Comparison of ENCODE assay signal across 8 mouse cellular contexts in the genomic region with DNA sequence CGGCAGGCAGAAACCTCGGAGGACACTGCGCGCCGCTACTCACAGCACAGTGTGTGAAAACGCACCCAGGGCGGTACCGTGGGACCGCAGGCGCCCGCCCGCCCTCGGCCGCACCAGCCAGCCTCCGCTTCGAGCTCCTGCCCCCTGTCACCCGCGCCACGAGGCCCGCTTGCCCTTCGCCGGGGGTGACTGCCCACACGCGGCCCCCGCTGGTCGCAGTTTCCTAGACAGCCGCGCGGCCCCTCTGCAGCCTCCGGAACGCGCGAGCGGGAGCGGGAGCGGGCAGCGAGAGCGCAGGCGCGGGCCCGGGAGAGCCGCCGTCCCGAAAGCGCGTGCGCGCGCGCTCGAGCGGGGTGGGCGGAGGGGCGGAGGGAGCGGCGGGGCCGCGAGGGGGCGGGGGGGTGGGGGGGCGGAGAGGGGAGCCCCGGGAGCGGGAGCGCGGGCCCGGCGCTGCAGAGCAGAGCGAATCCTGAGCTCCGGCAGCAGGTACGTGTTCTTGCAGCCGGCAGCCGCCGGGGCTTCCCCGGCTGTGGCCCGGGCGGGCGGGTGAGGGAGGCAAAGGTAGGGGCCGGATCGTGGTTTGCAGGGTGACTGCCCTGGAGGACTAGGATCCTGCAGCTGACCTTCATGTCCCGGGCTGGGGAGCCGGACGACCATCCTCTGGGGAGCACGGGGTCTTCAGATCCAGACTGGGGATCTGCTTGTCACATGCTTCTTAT. TPM values are rescaled to one million over a fixed set of nuclear protein-coding genes. Genes with fewer than 3 reads are reported as not detected.
DNase-seq lines count a peak whose midpoint lies in the region; ATAC-seq and TF ChIP-seq lines count a peak whose summit lies in the region.

A gene (minus strand): TSS at position 330 of the 719 bp plus-strand sequence.
A gene (plus strand): TSS at position 399 of the 719 bp plus-strand sequence.

- peaks cover 10% of the 10 kb centered on the region for H3K4me1 ChIP-seq in hindbrain, embryonic 14.5 days (replicated peaks; ENCODE audit: control insufficient read depth, insufficient read depth, low read length)

- intact Hi-C loops in left cerebral cortex, adult 2 months (cut with DNase I), result loop anchor here (1.0 to 10.0 kb wide), 4 partner anchors 66 to 608 kb away; a partner anchor contains a TSS

- H3K9ac ChIP-seq in hindbrain, embryonic 14.5 days, result peak within 1 kb of the TSS; percentile 82

- peak within 1 kb of the TSS; percentile 81 for H3K27ac ChIP-seq in hindbrain, embryonic 14.5 days
- peak within 1 kb of the TSS; percentile 89 for H3K27ac ChIP-seq in left cerebral cortex, adult 2 months
- no peak within 1 kb of the TSS for H3K27ac ChIP-seq in macrophage

- H3K4me3 ChIP-seq in hindbrain, embryonic 14.5 days (replicated peaks; ENCODE audit: low read length), result peak within 1 kb of the TSS; percentile 75
- H3K4me3 ChIP-seq in left cerebral cortex, adult 2 months, result peak within 1 kb of the TSS; percentile 93
- peak within 1 kb of the TSS; percentile 31 for H3K4me3 ChIP-seq in macrophage (ENCODE audit: inconsistent target)

- no peak for TF ChIP-seq CTCF in left cerebral cortex, adult 2 months (IDR thresholded peaks at IDR 0.05)

- H3K9me3 ChIP-seq in hindbrain, embryonic 14.5 days (ENCODE audit: control insufficient read depth, low read length), result no peaks in the 10 kb centered on the region

- peak within 1 kb of the TSS; percentile 74 for H3K4me2 ChIP-seq in hindbrain, embryonic 14.5 days (replicated peaks)

- under 1% methylated on average over 59 of the region's 82 CpGs for WGBS in hindbrain, embryonic 14.5 days
- 2% methylated on average over 42 of the region's 82 CpGs for WGBS in macrophage (ENCODE audit: missing documents)

- no peaks in the 10 kb centered on the region for H3K79me2 ChIP-seq in macrophage (ENCODE audit: inconsistent target)

- H3K27me3 ChIP-seq in hindbrain, embryonic 14.5 days (ENCODE audit: control insufficient read depth, insufficient read depth, low read length), result 0 out of 2 replicates have a peak, but pooled peaks cover 6% of the 10 kb centered on the region

- peak; percentile 85 for DNase-seq in MN1 (ENCODE audit: low spot score)
- peak; percentile 86 for DNase-seq in cerebellum, adult 9-10 months
- peak; percentile 49 to 62 for DNase-seq in frontal cortex, postnatal 25 days (ENCODE audit: low spot score in 2 of 2)
- DNase-seq in hindbrain, embryonic 14.5 days (ENCODE audit: low spot score), result peak; percentile 92
- DNase-seq in left cerebral cortex, adult 2 months (ENCODE audit: extremely low spot score in 1 of 2, low spot score in 2 of 2), result peak; percentile 82 to 84
- peak; percentile 73 to 78 for DNase-seq in right cerebral cortex, adult 2 months (ENCODE audit: low spot score in 2 of 2)
- peak; percentile 14 for DNase-seq in urinary bladder, postnatal 10 days (ENCODE audit: low spot score)

- ATAC-seq in hindbrain, embryonic 14.5 days (ENCODE audit: low FRiP score), result peak; percentile 88

- no peaks in the 10 kb centered on the region for H3K36me3 ChIP-seq in hindbrain, embryonic 14.5 days (replicated peaks; ENCODE audit: control insufficient read depth, insufficient read depth)
- H3K36me3 ChIP-seq in macrophage (ENCODE audit: inconsistent target), result no peaks in the 10 kb centered on the region

RNA-seq across cellular contexts. Expression of the first gene that starts in this region (rescaled TPM):
- polyA plus RNA-seq in hindbrain, embryonic 14.5 days (2014; fragmentation: Nextera tagmentation; extraction: Ambion mirVana), result 1.7 and 1.8 TPM in 2 replicates
- 1 to 10 TPM; 1.2 to 1.4 TPM for total RNA-seq in left cerebral cortex, adult 2 months (2021)
- total RNA-seq in macrophage (2018; cell fraction: chromatin; rRNA removed), result 10 to 100 TPM in 1 of 26 experiments, 1 to 10 TPM in 24, under 1 TPM in 1; 0.88 to 12.0 (median 3.0) TPM
- 1 to 10 TPM in 3 of 26 experiments, under 1 TPM in 23; 0.37 to 1.7 (median 0.60) TPM for total RNA-seq in macrophage (2018; cell fraction: cytosol; rRNA removed)
- total RNA-seq in macrophage (2018; cell fraction: nucleus; rRNA removed), result 10 to 100 TPM in 2 of 26 experiments, 1 to 10 TPM in 24; 1.4 to 15.3 (median 3.5) TPM
- polyA plus RNA-seq in macrophage (2018), result 0.30 to 1.0 TPM (median 0.40 TPM) in 3 replicates

RNA-seq across cellular contexts. Expression of the second gene that starts in this region (rescaled TPM):
- 2.2 and 2.9 TPM in 2 replicates for polyA plus RNA-seq in hindbrain, embryonic 14.5 days (2014; fragmentation: Nextera tagmentation; extraction: Ambion mirVana)
- total RNA-seq in left cerebral cortex, adult 2 months (2021), result 1 to 10 TPM; 7.6 to 8.1 TPM
- total RNA-seq in macrophage (2018; cell fraction: chromatin; rRNA removed), result 10 to 100 TPM in 5 of 26 experiments, 1 to 10 TPM in 10, under 1 TPM in 3, not detected in 8; 0.45 to 36.9 (median 4.4) TPM
- under 1 TPM in 21 of 26 experiments, not detected in 5; 0.03 to 0.71 (median 0.14) TPM for total RNA-seq in macrophage (2018; cell fraction: cytosol; rRNA removed)
- total RNA-seq in macrophage (2018; cell fraction: nucleus; rRNA removed), result 10 to 100 TPM in 5 of 26 experiments, 1 to 10 TPM in 11, under 1 TPM in 6, not detected in 4; 0.40 to 17.4 (median 1.8) TPM
- 0.10 to 0.22 TPM in 2 of 3 replicates, not detected in the other for polyA plus RNA-seq in macrophage (2018)

Comparison
In these comparisons a context has a peak if more than half of its experiments do, and no peak if none do; other contexts are left out.
1. DNase-seq: peak in every context shown above with its lines; median percentile 92 in hindbrain, embryonic 14.5 days; 86 in cerebellum, adult 9-10 months; 85 in MN1; 83 in left cerebral cortex, adult 2 months; 76 in right cerebral cortex, adult 2 months; 56 in frontal cortex, postnatal 25 days; 14 in urinary bladder, postnatal 10 days.
2. H3K4me3 ChIP-seq: peak in every context shown above with its lines; median percentile 93 in left cerebral cortex, adult 2 months; 75 in hindbrain, embryonic 14.5 days; 31 in macrophage.